Comparison of ENCODE assay signal across 17 mouse cellular contexts in genomic region chr8:116581318-116582019, GRCm38 (mm10).
DNase-seq lines count a peak whose midpoint lies in the region; ATAC-seq and TF ChIP-seq lines count a peak whose summit lies in the region.
"Had no signal": no experiment of that assay in that cellular context is flagged by ENCODE, and none has a peak within 500 bp of the region (broad histone marks: within the 10 kb centered on the region; RNA-seq: fewer than 3 reads in every experiment).

No protein-coding gene starts in this region.

- H3K9me3 ChIP-seq in liver, embryonic 14.5 days (ENCODE audit: control insufficient read depth, low read length) = no peaks in the 10 kb centered on the region
- H3K9me3 ChIP-seq in hindbrain, embryonic 11.5 days (ENCODE audit: control insufficient read depth, low read length) = no peaks in the 10 kb centered on the region
- H3K9me3 ChIP-seq: embryonic facial prominence, embryonic 13.5 days; forebrain, embryonic 13.5 days; heart, embryonic 15.5 days; hindbrain, embryonic 13.5 days; midbrain, embryonic 13.5 days had no signal

- H3K27me3 ChIP-seq in liver, embryonic 14.5 days (ENCODE audit: control insufficient read depth, insufficient read depth, low read length) = no peaks in the 10 kb centered on the region
- no peaks in the 10 kb centered on the region for H3K27me3 ChIP-seq in hindbrain, embryonic 11.5 days (ENCODE audit: control insufficient read depth, insufficient read depth, low read length)
- H3K27me3 ChIP-seq: embryonic facial prominence, embryonic 13.5 days; forebrain, embryonic 13.5 days; heart, embryonic 15.5 days; hindbrain, embryonic 13.5 days; midbrain, embryonic 13.5 days had no signal

- ATAC-seq in common myeloid progenitor, adult 5-6 weeks (replicated peaks; ENCODE audit: low read depth, poor library complexity, severe bottlenecking) = peak; percentile 77
- peak; percentile 77 for ATAC-seq in liver, embryonic 14.5 days (ENCODE audit: insufficient read depth)
- no peak for ATAC-seq in hindbrain, embryonic 11.5 days (ENCODE audit: low FRiP score)
- ATAC-seq: forebrain, embryonic 13.5 days; midbrain, embryonic 13.5 days had no signal

- 0 out of 2 replicates have a peak overlapping the region, but pooled peaks have one; percentile 4 for H3K4me2 ChIP-seq in liver, embryonic 14.5 days (ENCODE audit: low read depth)
- no peak overlapping the region for H3K4me2 ChIP-seq in hindbrain, embryonic 11.5 days (replicated peaks; ENCODE audit: low read depth, low read length)
- H3K4me2 ChIP-seq: embryonic facial prominence, embryonic 13.5 days; forebrain, embryonic 13.5 days; heart, embryonic 15.5 days; hindbrain, embryonic 13.5 days; midbrain, embryonic 13.5 days had no signal

- no peak overlapping the region for H3K4me3 ChIP-seq in liver, embryonic 14.5 days (ENCODE audit: insufficient read depth in 1 of 2, low read depth in 2 of 2, low read length in 2 of 2)
- H3K4me3 ChIP-seq in hindbrain, embryonic 11.5 days (ENCODE audit: low read depth, low read length) = no peak overlapping the region
- H3K4me3 ChIP-seq: embryonic facial prominence, embryonic 13.5 days; forebrain, embryonic 13.5 days; heart, embryonic 15.5 days; hindbrain, embryonic 13.5 days; midbrain, embryonic 13.5 days had no signal

- H3K36me3 ChIP-seq in liver, embryonic 14.5 days (replicated peaks; ENCODE audit: control insufficient read depth, insufficient read depth, low read depth) = no peaks in the 10 kb centered on the region
- H3K36me3 ChIP-seq in hindbrain, embryonic 11.5 days (ENCODE audit: control insufficient read depth, insufficient read depth, low read length) = no peaks in the 10 kb centered on the region
- H3K36me3 ChIP-seq: heart, embryonic 15.5 days had no signal

- H3K27ac ChIP-seq in liver, embryonic 14.5 days = no peak overlapping the region
- H3K27ac ChIP-seq in hindbrain, embryonic 11.5 days (ENCODE audit: low read depth, low read length) = no peak overlapping the region
- H3K27ac ChIP-seq: embryonic facial prominence, embryonic 13.5 days; forebrain, embryonic 13.5 days; heart, embryonic 15.5 days; hindbrain, embryonic 13.5 days; kidney, postnatal 0 days; midbrain, embryonic 13.5 days had no signal

- no peak for TF ChIP-seq EP300 in liver, embryonic 14.5 days (IDR thresholded peaks at IDR 0.05; ENCODE audit: low read depth)

- TF ChIP-seq CTCF in liver, embryonic 14.5 days (IDR thresholded peaks at IDR 0.05; ENCODE audit: low read depth) = no peak

- WGBS in liver, embryonic 14.5 days (ENCODE audit: insufficient replicate concordance) = 61% methylated on average over 11 of the region's 11 CpGs
- 89% methylated on average over 11 of the region's 11 CpGs for WGBS in hindbrain, embryonic 11.5 days

- DNase-seq in adrenal gland, adult 2 months = peak; percentile 19
- no peak for DNase-seq in adrenal gland, adult 18-20 months (ENCODE audit: low spot score in 2 of 2)
- DNase-seq in liver, embryonic 14.5 days (ENCODE audit: low read depth in 3 of 3, low spot score in 3 of 3) = peak; percentile 10 to 20 (median 12)
- peak; percentile 67 for DNase-seq in lung, postnatal 36 days
- no peak for DNase-seq in embryo, embryonic 10 days (ENCODE audit: low spot score)
- no peak for DNase-seq in hindbrain, embryonic 11.5 days (ENCODE audit: low spot score)
- DNase-seq in thymus, postnatal 25 days = no peak
- DNase-seq: cerebellum, adult 9-11 months; gastrocnemius, postnatal 14 days; retina, postnatal 1 day had no signal

- H3K4me1 ChIP-seq in liver, embryonic 14.5 days (replicated peaks; ENCODE audit: control insufficient read depth in 2 of 2, insufficient read depth in 2 of 2, low read length in 1 of 2) = peaks cover 0 to 2% of the 10 kb centered on the region in 2 experiments; a peak in 1 of 4 replicates
- no peaks in the 10 kb centered on the region for H3K4me1 ChIP-seq in hindbrain, embryonic 11.5 days (replicated peaks; ENCODE audit: control insufficient read depth, insufficient read depth, low read length)
- H3K4me1 ChIP-seq: embryonic facial prominence, embryonic 13.5 days; forebrain, embryonic 13.5 days; heart, embryonic 15.5 days; hindbrain, embryonic 13.5 days; midbrain, embryonic 13.5 days had no signal

- no peak overlapping the region for H3K9ac ChIP-seq in liver, embryonic 14.5 days (replicated peaks)
- no peak overlapping the region for H3K9ac ChIP-seq in hindbrain, embryonic 11.5 days (ENCODE audit: low read depth, low read length)
- H3K9ac ChIP-seq: embryonic facial prominence, embryonic 13.5 days; forebrain, embryonic 13.5 days; heart, embryonic 15.5 days; hindbrain, embryonic 13.5 days; midbrain, embryonic 13.5 days had no signal

Comparison
In these comparisons a context has a peak if more than half of its experiments do, and no peak if none do; other contexts are left out.
1. DNase-seq: peak in adrenal gland, adult 2 months (single experiment), liver, embryonic 14.5 days (3 of 3) and lung, postnatal 36 days (single experiment); none in adrenal gland, adult 18-20 months (0 of 2), embryo, embryonic 10 days (single experiment), hindbrain, embryonic 11.5 days (single experiment) and thymus, postnatal 25 days (single experiment).